Mouse (Mus musculus) heart, embryonic 14.5 days (tissue): Measurements from ENCODE around the gene Tspear. TPM values are rescaled to one million over a fixed set of nuclear protein-coding genes. Genes with fewer than 3 reads are reported as not detected.
"Not testable (repeated sequence)": the region's sequence is repeated elsewhere in the genome, so short reads cannot be mapped to it uniquely, and the experiment has no call there.

Experiments
- ATAC-seq: fragments of 200-750 bp; cut with Nextera tagmentation; 2 replicates; pipeline ENCODE4 v1.8.0; 2017; ENCODE audit warnings: low read depth, moderate TSS enrichment; ENCODE audit not compliant: insufficient number of reproducible peaks, insufficient read depth, low FRiP score
- H3K27ac ChIP-seq, 2 experiments: fragments of 200-500 bp in 1 of 2; fragments of 300-500 bp in 1 of 2; sonication (generic) in 1 of 2; replicated peaks in 1 of 2; 2 replicates each; pipeline ENCODE4 v1.5.1; 2012 to 2014; ENCODE audit warnings: low read depth in 2 of 2, low read length in 2 of 2, control low read depth in 1 of 2, mild to moderate bottlenecking in 1 of 2, mixed read lengths in 1 of 2; ENCODE audit not compliant: control insufficient read depth in 1 of 2, insufficient read depth in 1 of 2
- H3K27me3 ChIP-seq: fragments of 300-500 bp; sonication (generic); 2 replicates; pipeline ENCODE4 v1.6.1; 2014; ENCODE audit warnings: mild to moderate bottlenecking, low read length, control low read depth; ENCODE audit not compliant: control insufficient read depth, insufficient read depth
- H3K36me3 ChIP-seq: fragments of 300-500 bp; sonication (generic); 2 replicates; pipeline ENCODE4 v1.6.1; 2014; ENCODE audit warnings: mild to moderate bottlenecking, control low read depth, low read length, mixed read lengths; ENCODE audit not compliant: control insufficient read depth, insufficient read depth
- H3K4me1 ChIP-seq, 2 experiments: fragments of 200-500 bp in 1 of 2; fragments of 300-500 bp in 1 of 2; sonication (generic) in 1 of 2; 2 replicates each; pipeline ENCODE4 v1.6.1; 2012 to 2014; ENCODE audit warnings: low read length in 2 of 2, control low read depth in 1 of 2, mixed read lengths in 1 of 2; ENCODE audit not compliant: control insufficient read depth in 2 of 2, insufficient read depth in 2 of 2
- H3K4me2 ChIP-seq: fragments of 300-500 bp; sonication (generic); 2 replicates; pipeline ENCODE4 v1.6.1; 2014; ENCODE audit warnings: mild to moderate bottlenecking, low read length
- H3K4me3 ChIP-seq, 2 experiments: fragments of 200-500 bp in 1 of 2; fragments of 300-500 bp in 1 of 2; sonication (generic) in 1 of 2; 2 replicates each; pipeline ENCODE4 v1.5.1; 2012 to 2014; ENCODE audit warnings: low read length in 2 of 2, mild to moderate bottlenecking in 2 of 2, control low read depth in 1 of 2, low read depth in 1 of 2, moderate library complexity in 1 of 2; ENCODE audit not compliant: control insufficient read depth in 1 of 2, insufficient read depth in 1 of 2
- H3K9ac ChIP-seq: fragments of 300-500 bp; sonication (generic); 2 replicates; pipeline ENCODE4 v1.6.1; 2014; ENCODE audit warnings: mild to moderate bottlenecking, low read length
- H3K9me3 ChIP-seq: fragments of 300-500 bp; sonication (generic); 2 replicates; pipeline ENCODE4 v1.6.1; 2016; ENCODE audit warnings: low read length, control low read depth; ENCODE audit not compliant: control insufficient read depth
- WGBS: fragments of 180-500 bp; shearing (Covaris S2); extraction: QIAGEN DNeasy Blood & Tissue Kit; methylation state at CpG from one replicate; pipeline ENCODE4 v1.1.7; 2014; 5-methylcytosine and 5-hydroxymethylcytosine counted together
- polyA plus RNA-seq: library from polyadenylated mRNA; unstranded; fragments of >200 nt; fragmentation: Nextera tagmentation; extraction: Ambion mirVana; gene quantifications from 2 replicates; pipeline ENCODE4 v1.2.1, GENCODE M21; 2014

The Tspear gene
- polyA plus RNA-seq, 1 experiment from 2014 or later, result 0.09 TPM

DNA sequence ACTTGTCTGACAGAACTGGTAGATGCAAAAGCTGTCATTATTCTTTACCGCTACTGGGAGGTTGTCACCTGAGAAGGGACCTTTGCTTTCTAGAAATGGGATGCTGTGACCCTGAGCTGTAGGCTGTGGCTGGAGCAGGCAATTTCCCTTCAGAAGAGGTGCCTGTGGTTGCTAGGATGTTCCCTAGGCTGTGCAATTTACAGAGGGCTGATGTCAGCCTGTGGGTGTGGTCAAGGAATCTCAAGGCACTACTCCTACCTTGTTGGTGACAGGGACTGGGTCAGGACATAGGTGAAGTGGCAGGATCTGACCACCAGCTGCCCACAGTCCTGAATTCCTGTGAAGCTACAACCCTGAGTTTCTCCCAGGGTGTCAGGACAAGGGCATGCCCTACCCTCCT lies 83.4 kb downstream of the Tspear start:
- 76% methylated on average over 1 of the region's 1 CpGs for WGBS
- Histone ChIP-seq H3K36me3 (no peaks in the 10 kb centered on the region), H3K4me1 (no peaks in the 10 kb centered on the region), H3K4me2 (no peak overlapping the region), H3K27ac (no peak overlapping the region), H3K4me3 (no peak overlapping the region), H3K27me3 (no peaks in the 10 kb centered on the region), H3K9me3 (no peaks in the 10 kb centered on the region; the same call in 1 of the 2 replicates), H3K9ac (no peak overlapping the region)
- peak; percentile 50; the same call in 1 of the 2 replicates for ATAC-seq

DNA sequence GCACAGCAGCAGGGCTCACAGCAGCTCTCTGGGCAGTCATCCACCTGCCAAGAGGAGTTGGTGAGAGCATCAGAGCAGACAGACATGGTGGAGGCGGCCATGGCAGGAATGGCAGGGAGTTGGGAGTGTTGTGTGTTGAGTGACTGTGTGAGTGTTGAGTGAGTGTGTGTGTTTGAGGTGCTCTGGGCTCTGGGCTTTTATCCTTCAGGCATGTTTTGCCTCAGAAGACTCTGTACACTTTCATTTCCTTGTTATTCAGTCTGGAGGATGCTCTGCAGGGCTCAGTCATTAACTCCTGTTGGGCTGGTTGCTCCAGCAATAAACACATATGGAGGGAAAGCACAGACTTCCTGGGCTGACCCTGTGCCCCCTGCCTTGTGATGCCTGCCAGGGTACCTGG lies 84.9 kb downstream of the Tspear start, which contains the start of gene Gm3238:
Gene Gm3238, minus strand, starts transcription at position 101 of the 400 bp plus-strand sequence.
- not testable (repeated sequence) for ATAC-seq, H3K9ac ChIP-seq, H3K9me3 ChIP-seq, H3K36me3 ChIP-seq, H3K4me1 ChIP-seq, H3K4me3 ChIP-seq, H3K27ac ChIP-seq, H3K27me3 ChIP-seq, H3K4me2 ChIP-seq
- 67% methylated on average over 1 of the region's 1 CpGs for WGBS

DNA sequence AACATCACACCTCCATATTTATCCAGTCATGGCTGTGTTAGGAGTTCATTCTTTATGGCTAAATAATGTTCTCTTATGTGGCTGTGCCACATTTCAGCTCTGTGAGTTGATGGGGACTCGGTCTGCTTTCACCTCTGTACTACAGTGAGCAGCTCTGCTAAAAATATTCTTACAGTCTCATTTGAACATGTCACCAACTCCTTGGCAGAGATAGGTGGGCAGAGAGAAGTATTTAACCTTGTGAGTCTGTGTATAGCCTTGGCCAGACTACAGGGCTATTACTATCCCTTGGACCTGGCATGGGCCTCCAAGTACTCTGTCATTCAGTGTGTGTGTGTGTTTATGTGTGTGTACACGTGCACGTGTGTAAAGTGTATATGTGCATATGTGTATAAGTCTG lies 85.8 kb downstream of the Tspear start:
- H3K4me2 ChIP-seq, ATAC-seq, H3K4me1 ChIP-seq, H3K9me3 ChIP-seq, H3K9ac ChIP-seq, H3K4me3 ChIP-seq, H3K27me3 ChIP-seq, H3K27ac ChIP-seq, H3K36me3 ChIP-seq: not testable (repeated sequence)
- 30% methylated on average over 1 of the region's 3 CpGs for WGBS

DNA sequence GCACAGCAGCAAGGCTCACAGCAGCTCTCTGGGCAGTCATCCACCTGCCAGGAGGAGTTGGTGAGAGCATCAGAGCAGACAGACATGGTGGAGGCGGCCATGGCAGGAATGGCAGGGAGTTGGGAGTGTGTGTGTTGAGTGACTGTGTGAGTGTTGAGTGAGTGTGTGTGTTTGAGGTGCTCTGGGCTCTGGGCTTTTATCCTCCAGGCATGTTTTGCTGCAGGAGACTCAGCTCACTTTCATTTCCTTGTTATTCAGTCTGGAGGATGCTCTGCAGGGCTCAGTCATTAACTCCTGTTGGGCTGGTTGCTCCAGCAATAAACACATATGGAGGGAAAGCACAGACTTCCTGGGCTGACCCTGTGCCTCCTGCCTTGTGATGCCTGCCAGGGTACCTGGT lies 90.5 kb downstream of the Tspear start, which contains the start of gene Gm7138:
Gene Gm7138, minus strand, starts transcription at position 101 of the 400 bp plus-strand sequence.
- H3K27ac ChIP-seq, H3K9me3 ChIP-seq, ATAC-seq, H3K9ac ChIP-seq, H3K4me3 ChIP-seq, H3K27me3 ChIP-seq, H3K36me3 ChIP-seq, H3K4me1 ChIP-seq, H3K4me2 ChIP-seq: not testable (repeated sequence)
- 50% methylated on average over 1 of the region's 1 CpGs for WGBS

DNA sequence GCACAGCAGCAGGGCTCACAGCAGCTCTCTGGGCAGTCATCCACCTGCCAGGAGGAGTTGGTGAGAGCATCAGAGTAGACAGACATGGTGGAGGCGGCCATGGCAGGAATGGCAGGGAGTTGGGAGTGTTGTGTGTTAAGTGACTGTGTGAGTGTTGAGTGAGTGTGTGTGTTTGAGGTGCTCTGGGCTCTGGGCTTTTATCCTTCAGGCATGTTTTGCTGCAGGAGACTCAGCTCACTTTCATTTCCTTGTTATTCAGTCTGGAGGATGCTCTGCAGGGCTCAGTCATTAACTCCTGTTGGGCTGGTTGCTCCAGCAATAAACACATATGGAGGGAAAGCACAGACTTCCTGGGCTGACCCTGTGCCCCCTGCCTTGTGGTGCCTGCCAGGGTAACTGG lies 96.1 kb downstream of the Tspear start, which contains the start of gene Gm3250:
Gene Gm3250, minus strand, starts transcription at position 101 of the 400 bp plus-strand sequence.
- no CpG with 5 or more reads among the region's 1 CpGs for WGBS
- not testable (repeated sequence) for H3K27ac ChIP-seq, H3K9ac ChIP-seq, H3K4me2 ChIP-seq, H3K4me1 ChIP-seq, ATAC-seq, H3K9me3 ChIP-seq, H3K27me3 ChIP-seq, H3K36me3 ChIP-seq, H3K4me3 ChIP-seq

DNA sequence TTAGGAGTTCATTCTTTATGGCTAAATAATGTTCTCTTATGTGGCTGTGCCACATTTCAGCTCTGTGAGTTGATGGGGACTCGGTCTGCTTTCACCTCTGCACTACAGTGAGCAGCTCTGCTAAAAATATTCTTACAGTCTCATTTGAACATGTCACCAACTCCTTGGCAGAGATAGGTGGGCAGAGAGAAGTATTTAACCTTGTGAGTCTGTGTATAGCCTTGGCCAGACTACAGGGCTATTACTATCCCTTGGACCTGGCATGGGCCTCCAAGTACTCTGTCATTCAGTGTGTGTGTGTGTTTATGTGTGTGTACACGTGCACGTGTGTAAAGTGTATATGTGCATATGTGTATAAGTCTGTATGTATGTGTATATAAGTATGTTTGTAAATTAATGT lies 97.0 kb downstream of the Tspear start:
- H3K4me2 ChIP-seq, H3K27me3 ChIP-seq, H3K9ac ChIP-seq, ATAC-seq, H3K27ac ChIP-seq, H3K36me3 ChIP-seq, H3K4me1 ChIP-seq, H3K4me3 ChIP-seq, H3K9me3 ChIP-seq: not testable (repeated sequence)
- 21% methylated on average over 1 of the region's 3 CpGs for WGBS

DNA sequence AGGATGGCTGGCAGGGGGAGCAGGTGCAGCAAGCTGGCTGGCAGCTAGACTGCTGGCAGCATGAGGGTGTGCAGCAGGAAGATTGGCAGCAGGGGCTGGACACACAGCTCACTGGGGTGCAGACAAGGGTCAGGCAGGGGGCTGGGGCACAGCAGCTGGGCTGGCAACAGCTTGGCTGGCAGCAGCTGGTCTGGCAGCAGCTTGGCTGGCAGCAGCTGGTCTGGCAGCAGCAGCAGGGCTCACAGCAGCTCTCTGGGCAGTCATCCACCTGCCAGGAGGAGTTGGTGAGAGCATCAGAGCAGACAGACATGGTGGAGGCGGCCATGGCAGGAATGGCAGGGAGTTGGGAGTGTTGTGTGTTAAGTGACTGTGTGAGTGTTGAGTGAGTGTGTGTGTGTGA lies 101.5 kb downstream of the Tspear start, which contains the start of gene Gm7137:
Gene Gm7137, minus strand, starts transcription at position 325 of the 400 bp plus-strand sequence.
- WGBS, result 20% methylated on average over 1 of the region's 1 CpGs
- not testable (repeated sequence) for H3K4me3 ChIP-seq, H3K4me2 ChIP-seq, H3K4me1 ChIP-seq, H3K9me3 ChIP-seq, H3K9ac ChIP-seq, H3K27me3 ChIP-seq, ATAC-seq, H3K36me3 ChIP-seq, H3K27ac ChIP-seq

DNA sequence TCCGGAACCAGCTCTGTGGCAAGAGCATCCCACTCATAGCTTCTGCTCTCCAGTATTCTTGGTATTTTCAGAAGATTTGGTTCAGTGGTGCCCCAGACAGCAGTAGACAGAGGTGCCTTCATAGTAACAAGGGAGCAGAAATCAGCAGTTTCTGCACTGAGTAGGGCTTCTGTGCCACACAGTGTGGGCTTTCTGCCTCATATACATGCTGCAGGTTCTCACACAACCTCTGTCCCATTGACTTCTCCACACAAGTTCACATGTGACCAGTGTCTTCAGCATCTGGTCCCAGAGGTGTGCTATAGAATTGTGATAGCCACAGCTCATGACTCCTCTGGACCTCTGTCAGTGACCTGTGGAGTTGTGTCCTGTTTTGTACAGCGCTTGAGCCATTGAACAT lies 102.3 kb downstream of the Tspear start:
- Histone ChIP-seq H3K4me2 (no peak overlapping the region), H3K27ac (no peak overlapping the region), H3K4me1 (no peaks in the 10 kb centered on the region), H3K27me3 (no peaks in the 10 kb centered on the region), H3K9me3 (no peaks in the 10 kb centered on the region), H3K36me3 (no peaks in the 10 kb centered on the region), H3K9ac (no peak overlapping the region), H3K4me3 (no peak overlapping the region)
- 69% methylated on average over 2 of the region's 2 CpGs for WGBS
- ATAC-seq, result no peak
